Mouse (Mus musculus) lung, postnatal 0 days (tissue): ENCODE measurements around the gene Acbd3.

Experiments used
- CTCF ChIP-seq: IDR thresholded peaks from 2 replicates; pipeline ENCODE4 v1.5.1; 2016; ENCODE audit warnings: antibody characterized with exemption, mild to moderate bottlenecking
- EP300 ChIP-seq: IDR thresholded peaks from 2 replicates; pipeline ENCODE4 v1.6.1; 2016; ENCODE audit warnings: antibody characterized with exemption, mild to moderate bottlenecking, control low read depth

GRCm38 (mm10) chr1:180718756-180719155 is 7.1 kb upstream of the Acbd3 start:
- TF ChIP-seq CTCF (no peak), EP300 (no peak)
